In genomic region chrX:106578966-106579365, GRCm38 (mm10) we compare ENCODE assay signal across 22 mouse cellular contexts. TPM values are rescaled to one million over a fixed set of nuclear protein-coding genes. Genes with fewer than 3 reads are reported as not detected.
"Had no signal": no experiment of that assay in that cellular context is flagged by ENCODE, and none has a peak within 500 bp of the region (broad histone marks: within the 10 kb centered on the region; RNA-seq: fewer than 3 reads in every experiment).

No protein-coding gene starts in this region.

- H3K27me3 ChIP-seq: limb, embryonic 12.5 days; limb, embryonic 15.5 days; midbrain, embryonic 12.5 days; midbrain, embryonic 15.5 days; neural tube, embryonic 12.5 days; neural tube, embryonic 15.5 days; stomach, embryonic 15.5 days had no signal

- H3K27ac ChIP-seq: limb, embryonic 12.5 days; limb, embryonic 15.5 days; liver, embryonic 14.5 days; midbrain, embryonic 12.5 days; midbrain, embryonic 15.5 days; neural tube, embryonic 12.5 days; neural tube, embryonic 15.5 days; stomach, embryonic 15.5 days had no signal

- DNase-seq: kidney, adult 18-20 months; kidney, adult 9 months; kidney, postnatal 14 days; kidney, postnatal 4 days; layer of hippocampus, adult 9-11 months; liver, postnatal 0 days; lung, embryonic 14.5 days; lung, postnatal 36 days; right cerebral cortex, adult 18-20 months; right cerebral cortex, postnatal 14 days; right cerebral cortex, postnatal 4 days; thymus, postnatal 25 days had no signal

- H3K9ac ChIP-seq: limb, embryonic 12.5 days; limb, embryonic 15.5 days; liver, embryonic 14.5 days; liver, postnatal 0 days; lung, embryonic 14.5 days; midbrain, embryonic 12.5 days; midbrain, embryonic 15.5 days; neural tube, embryonic 12.5 days; neural tube, embryonic 15.5 days; stomach, embryonic 15.5 days had no signal

- ATAC-seq: liver, postnatal 0 days; lung, postnatal 0 days; midbrain, embryonic 15.5 days had no signal

- H3K36me3 ChIP-seq: limb, embryonic 12.5 days; limb, embryonic 15.5 days; midbrain, embryonic 12.5 days; midbrain, embryonic 15.5 days; neural tube, embryonic 12.5 days; neural tube, embryonic 15.5 days; stomach, embryonic 15.5 days had no signal

- H3K9me3 ChIP-seq: limb, embryonic 12.5 days; limb, embryonic 15.5 days; midbrain, embryonic 12.5 days; midbrain, embryonic 15.5 days; neural tube, embryonic 12.5 days; neural tube, embryonic 15.5 days; stomach, embryonic 15.5 days had no signal

- H3K4me1 ChIP-seq: limb, embryonic 15.5 days; midbrain, embryonic 12.5 days; midbrain, embryonic 15.5 days; neural tube, embryonic 12.5 days; neural tube, embryonic 15.5 days; stomach, embryonic 15.5 days had no signal

- H3K4me3 ChIP-seq: limb, embryonic 12.5 days; limb, embryonic 15.5 days; midbrain, embryonic 12.5 days; midbrain, embryonic 15.5 days; neural tube, embryonic 12.5 days; neural tube, embryonic 15.5 days; stomach, embryonic 15.5 days had no signal

- H3K4me2 ChIP-seq: limb, embryonic 12.5 days; limb, embryonic 15.5 days; liver, embryonic 11.5 days; lung, embryonic 14.5 days; midbrain, embryonic 12.5 days; midbrain, embryonic 15.5 days; neural tube, embryonic 12.5 days; neural tube, embryonic 15.5 days; stomach, embryonic 15.5 days had no signal

RNA-seq across cellular contexts. Expression of gene Gm5127, which starts 4.0 kb away (rescaled TPM):
- polyA plus RNA-seq: limb, embryonic 15.5 days; liver, embryonic 11.5 days; liver, postnatal 0 days; lung, embryonic 14.5 days had no signal
